Mouse (Mus musculus): ENCODE measurements at regions not wholly inside any gene's neighbourhood (a gene's known extent, or its start where the extent isn't known, plus 50 kb on each side); places are given as distances from the start of the nearest gene placed in this dataset.

DNA sequence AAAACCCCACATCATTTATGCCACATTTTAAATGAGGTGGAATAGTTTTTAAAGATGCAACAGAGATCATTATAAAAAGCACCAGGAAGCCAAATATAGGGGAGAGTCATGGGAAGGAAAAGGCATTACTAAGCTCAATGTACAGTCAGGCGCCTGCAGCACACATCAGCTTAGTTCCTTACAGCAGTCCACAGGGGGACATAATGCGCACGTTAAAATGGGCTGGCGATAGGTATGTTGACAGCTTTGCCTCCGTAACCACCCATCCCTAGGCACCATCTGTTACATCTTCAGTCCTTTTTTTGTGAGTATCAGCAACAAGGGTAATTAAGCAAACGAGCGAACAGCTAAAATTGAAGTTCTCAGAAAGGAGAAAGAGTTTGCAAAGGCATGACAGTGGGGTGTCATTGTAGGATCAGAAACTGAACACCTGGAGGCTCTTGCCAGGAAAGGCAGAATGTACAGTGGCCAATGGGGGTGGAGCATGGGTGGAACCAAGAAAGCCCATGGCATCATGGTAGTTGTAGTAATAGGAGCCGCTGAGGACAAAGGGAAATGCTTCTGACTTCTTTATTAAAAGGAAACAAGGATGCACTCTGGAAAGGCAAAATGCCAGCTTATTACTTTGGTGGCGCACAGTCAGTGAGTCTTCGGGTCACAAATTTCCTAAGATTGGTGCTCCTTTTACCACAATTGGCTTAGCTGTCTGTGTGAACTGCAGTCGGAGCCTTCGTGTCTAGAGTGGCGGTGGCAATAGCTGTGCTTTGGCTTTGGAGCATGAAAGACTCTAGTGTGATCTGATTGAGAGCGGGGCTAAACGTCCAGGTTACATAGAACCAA is 103.9 kb downstream of the Tnfsf11 start:
- TF ChIP-seq POLR2A (IDR thresholded peaks at IDR 0.05; ENCODE audit: extremely low read depth, insufficient read depth, low read length) (no peak), CTCF (IDR thresholded peaks at IDR 0.05; ENCODE audit: extremely low read depth, insufficient read depth, low read length) (no peak)
